Mouse (Mus musculus): Measurements from ENCODE around the gene Clmn.

Gene Clmn

DNA sequence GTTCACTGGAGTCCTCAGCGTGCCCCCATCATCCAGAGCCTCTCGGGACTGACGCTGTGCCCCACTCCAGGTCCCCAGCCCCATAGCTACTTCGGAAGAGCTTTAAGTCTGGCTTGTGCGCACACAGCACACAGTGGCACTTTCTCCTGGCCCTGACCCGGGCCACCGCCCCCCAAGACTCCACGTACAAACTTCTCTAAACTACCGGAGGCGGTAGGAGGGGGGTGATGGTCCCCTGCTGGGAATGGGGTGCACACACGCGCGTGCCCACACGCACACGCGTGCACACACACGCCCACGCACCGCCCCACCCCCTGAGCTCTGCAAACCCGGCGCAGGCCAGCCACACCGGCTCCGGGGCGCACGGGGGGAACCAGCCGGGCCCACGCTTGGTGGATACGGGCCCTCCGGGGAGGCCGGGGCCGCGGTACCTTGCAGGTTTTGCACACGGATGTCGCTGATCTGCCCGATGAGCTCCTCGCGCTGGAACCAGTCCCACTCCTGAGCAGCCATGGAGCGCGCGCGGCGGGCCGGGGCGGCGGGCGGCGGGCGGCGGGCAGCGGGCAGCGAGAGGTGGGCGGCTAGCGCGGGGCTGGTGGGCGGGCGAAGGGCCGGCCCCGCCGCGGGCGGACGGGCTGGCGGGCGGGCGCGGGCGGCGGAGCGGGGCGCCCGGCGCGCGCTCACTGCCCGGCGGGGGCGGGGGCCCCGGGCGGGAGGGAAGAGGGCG, at the start of gene Clmn:
Clmn (minus strand) TSS at position 638 of the 727 bp plus-strand sequence.
- peak; percentile 42 for DNase-seq (ENCODE audit: low read depth, low spot score)

- DNase-seq (ENCODE audit: low read depth, low spot score) = no peak
Observed at GRCm38 (mm10) chr12:104912990-104913389, 48.1 kb upstream of the Clmn start.

- no peak for DNase-seq (ENCODE audit: low read depth, low spot score)
Observed at GRCm38 (mm10) chr12:104912281-104912933, 47.5 kb upstream of the Clmn start.

DNA sequence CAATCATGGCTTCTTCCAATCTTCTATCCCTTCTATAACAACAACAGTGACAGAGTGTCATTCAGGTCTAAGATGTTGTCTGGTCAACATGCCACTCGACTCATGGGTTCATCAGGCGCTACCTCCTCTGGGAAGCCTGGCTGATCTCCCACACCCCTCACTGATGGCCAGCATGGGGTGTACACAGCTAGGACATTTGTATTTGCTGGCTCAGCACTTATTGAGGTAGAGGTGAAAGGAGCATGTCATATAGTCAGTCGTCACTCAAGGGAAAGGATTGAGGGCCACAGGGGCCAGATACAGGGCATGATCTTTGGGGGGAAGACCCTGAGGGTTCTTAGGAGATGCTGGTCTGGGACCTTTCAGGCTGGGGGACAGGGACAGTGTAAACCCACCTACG, 44.9 kb upstream of the Clmn start:
- no peak for DNase-seq (ENCODE audit: low read depth, low spot score)

DNA sequence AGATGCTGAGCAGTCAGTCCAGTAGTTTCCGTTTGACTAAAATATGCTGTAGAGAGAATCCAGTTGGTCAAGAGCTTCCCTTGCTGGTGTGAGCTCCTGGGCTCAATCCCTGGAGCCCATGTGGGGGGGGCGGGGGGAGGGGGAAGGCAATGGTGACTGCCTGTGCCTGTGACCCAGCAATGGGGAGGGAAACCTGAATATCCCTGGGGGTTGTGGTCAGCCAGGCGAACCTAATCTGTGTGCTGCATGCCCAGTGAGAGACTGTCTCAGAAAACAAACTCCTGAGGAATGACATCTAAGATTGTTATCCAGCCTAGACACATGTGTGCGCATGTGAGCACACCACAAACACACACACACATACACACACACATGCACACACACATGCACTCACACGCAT, 44.1 kb upstream of the Clmn start:
- DNase-seq (ENCODE audit: low read depth, low spot score) = no peak

GRCm38 (mm10) chr12:104908024-104908781, 43.3 kb upstream of the Clmn start:
- no peak for DNase-seq (ENCODE audit: low read depth, low spot score)

- DNase-seq (ENCODE audit: low read depth, low spot score) = peak; percentile 93
Observed at GRCm38 (mm10) chr12:104907133-104907532, 42.3 kb upstream of the Clmn start.

GRCm38 (mm10) chr12:104904138-104904537, 39.3 kb upstream of the Clmn start:
- no peak for DNase-seq (ENCODE audit: low read depth, low spot score)

DNA sequence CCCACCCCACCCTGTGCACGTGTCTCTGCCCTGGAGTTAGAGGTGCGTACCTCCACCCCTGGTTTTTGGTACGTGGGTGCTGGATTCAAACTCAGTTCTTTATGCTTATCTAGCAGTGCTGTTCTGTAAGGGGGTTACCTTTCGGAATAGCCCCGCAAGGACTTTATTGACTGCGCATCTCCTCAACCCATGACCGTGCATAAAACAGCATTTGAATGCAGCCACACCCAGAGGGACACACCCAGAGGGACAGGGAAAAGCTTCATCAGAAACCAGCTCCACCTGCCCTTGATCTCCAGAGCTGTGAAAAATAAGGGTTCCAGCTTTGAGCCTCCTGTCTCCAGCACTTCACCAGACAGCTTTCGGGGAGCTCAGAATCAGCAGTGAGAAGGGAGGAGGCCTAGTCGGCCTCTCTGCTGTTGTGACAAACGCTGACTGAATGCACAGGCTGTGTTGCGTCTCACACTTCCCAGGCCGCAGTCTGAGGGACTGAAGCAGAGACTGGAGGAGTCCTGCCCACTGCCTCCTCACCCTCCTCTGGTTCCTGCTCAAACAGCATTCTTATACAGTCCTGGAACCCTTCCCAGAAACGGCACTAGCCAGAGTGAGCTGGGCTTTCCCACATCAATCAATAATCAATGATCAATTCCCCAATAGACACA, 37.6 kb upstream of the Clmn start:
- DNase-seq (ENCODE audit: low read depth, low spot score) = peak; percentile 66

DNA sequence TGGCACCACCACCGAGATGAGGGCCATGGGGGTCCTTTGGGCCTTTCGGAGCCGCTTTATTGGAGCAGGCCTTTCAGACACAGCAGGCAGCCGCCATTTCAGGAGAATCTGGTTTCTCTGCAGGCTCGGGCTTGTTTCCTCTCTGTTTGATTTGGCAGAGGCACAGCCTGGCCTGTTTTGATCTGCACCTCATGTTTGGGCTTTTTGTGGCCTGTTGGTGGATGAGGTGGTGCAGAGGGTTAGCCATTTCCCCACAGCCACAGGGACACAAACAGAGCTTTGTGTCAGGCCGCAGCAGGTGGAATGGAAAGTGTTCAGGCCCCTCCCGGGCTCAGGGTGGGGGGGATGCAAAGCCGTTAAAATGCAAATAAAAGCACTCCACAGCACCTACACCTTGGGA, 36.4 kb upstream of the Clmn start:
- DNase-seq (ENCODE audit: low read depth, low spot score) = peak; percentile 53

DNA sequence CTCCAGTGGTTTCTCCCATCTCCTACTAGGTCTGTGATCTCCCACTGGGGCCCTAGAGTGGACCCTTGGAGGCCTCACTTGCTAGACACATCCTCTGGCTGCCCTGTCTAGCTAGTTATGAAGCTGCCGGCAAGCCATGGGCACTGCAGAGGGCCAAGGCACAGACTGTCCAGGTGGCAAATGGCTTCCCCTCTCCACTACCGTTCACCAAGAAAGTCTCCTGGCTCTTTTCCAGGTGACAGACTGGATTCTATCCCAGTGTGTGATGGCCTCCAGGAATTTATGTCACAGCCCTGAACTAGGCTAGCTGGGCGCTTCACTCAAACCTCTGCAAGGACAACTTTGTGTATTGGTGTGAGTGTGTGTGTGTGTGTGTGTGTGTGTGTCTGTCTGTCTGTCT, 35.0 kb upstream of the Clmn start:
- DNase-seq (ENCODE audit: low read depth, low spot score) = no peak

GRCm38 (mm10) chr12:104899161-104899560, 34.3 kb upstream of the Clmn start:
- DNase-seq (ENCODE audit: low read depth, low spot score) = peak; percentile 87

GRCm38 (mm10) chr12:104898718-104899117, 33.8 kb upstream of the Clmn start:
- DNase-seq (ENCODE audit: low read depth, low spot score) = peak; percentile 90

GRCm38 (mm10) chr12:104897051-104897618, 32.3 kb upstream of the Clmn start:
- DNase-seq (ENCODE audit: low read depth, low spot score) = peak; percentile 67

- peak; percentile 40 for DNase-seq (ENCODE audit: low read depth, low spot score)
Observed at GRCm38 (mm10) chr12:104896640-104897039, 31.8 kb upstream of the Clmn start.

DNA sequence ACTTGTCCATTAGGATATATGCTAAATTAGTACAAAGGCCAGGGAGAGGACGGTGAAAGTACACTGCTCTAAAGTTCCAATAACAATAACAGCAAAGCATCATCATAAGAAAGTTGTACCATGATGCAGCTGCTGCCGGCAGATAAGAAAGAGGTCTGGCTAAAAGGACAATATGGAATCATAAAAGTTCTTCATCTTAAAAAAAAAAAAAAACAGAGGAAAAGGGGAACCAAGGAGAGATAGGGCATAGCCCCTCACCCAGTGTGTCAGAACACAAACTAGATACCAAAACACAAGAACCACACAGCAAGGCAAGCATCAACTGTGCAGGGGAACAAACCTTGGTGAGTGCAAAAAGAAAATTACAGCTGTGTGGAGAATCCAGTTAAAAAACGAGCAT, 27.4 kb upstream of the Clmn start:
- no peak for DNase-seq (ENCODE audit: low read depth, low spot score)

DNA sequence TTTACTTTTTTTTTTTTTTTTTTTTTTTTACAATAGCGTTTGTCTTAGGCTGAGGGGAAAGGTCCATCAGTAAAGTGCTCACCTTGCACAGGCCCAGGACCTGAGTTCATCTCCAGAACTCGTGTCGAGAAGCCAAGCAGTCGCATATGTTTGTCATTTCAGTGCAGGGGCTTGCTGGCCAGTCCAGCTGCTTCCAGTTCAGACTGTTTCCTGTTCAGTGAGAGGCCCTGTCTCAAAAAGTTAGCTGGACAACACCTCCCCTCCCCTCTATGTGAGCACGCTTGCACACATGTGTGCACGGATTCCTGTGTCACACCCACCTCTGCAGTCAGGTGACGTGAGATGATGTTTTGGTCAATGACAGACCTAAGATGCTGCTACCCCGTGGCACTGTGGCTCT, 25.2 kb upstream of the Clmn start:
- DNase-seq (ENCODE audit: low read depth, low spot score) = no peak

- no peak for DNase-seq (ENCODE audit: low read depth, low spot score)
Observed at GRCm38 (mm10) chr12:104886104-104886503, 21.2 kb upstream of the Clmn start.

- DNase-seq (ENCODE audit: low read depth, low spot score) = no peak
Observed at GRCm38 (mm10) chr12:104882533-104882932, 17.7 kb upstream of the Clmn start.

DNA sequence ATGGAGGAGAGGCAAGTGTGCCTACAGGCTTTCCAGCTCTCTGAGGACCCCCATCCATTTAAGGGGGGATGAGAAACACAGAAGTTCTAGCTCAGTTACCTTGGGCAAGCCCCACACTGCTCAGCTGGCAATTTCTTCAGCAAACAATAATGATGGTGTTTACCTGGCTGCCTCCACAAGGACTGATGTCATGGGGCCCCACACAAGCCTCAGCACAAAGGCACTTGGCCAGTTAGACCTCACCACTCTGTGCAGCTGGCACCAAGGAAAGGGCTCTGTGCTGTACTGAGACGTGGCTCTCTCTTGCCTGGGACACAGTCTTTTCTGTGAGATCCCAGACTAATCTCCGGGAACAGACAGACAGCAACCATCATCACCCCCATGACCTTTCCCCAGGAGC, 17.2 kb upstream of the Clmn start:
- DNase-seq (ENCODE audit: low read depth, low spot score) = no peak

GRCm38 (mm10) chr12:104881518-104882060, 16.7 kb upstream of the Clmn start:
- no peak for DNase-seq (ENCODE audit: low read depth, low spot score)

All from R1 (cell line).